ENCODE assay signal across 8 mouse cellular contexts in genomic region chr3:105686394-105687323, GRCm38 (mm10). TPM values are rescaled to one million over a fixed set of nuclear protein-coding genes. Genes with fewer than 3 reads are reported as not detected.
DNase-seq lines count a peak whose midpoint lies in the region; ATAC-seq and TF ChIP-seq lines count a peak whose summit lies in the region.

No protein-coding gene starts in this region.

- no peak for DNase-seq in kidney, adult 9 months
- peak; percentile 44 for DNase-seq in MEL (ENCODE audit: low read depth, low spot score)
- DNase-seq in forebrain, embryonic 14.5 days (ENCODE audit: low spot score) = no peak
- DNase-seq in liver, embryonic 14.5 days (ENCODE audit: low read depth in 3 of 3, low spot score in 3 of 3) = no peak
- DNase-seq in layer of hippocampus, adult 18-20 months (ENCODE audit: low spot score in 2 of 2) = no peak
- no peak for DNase-seq in cerebellum, postnatal 25 days

- TF ChIP-seq RAD21 in MEL (IDR thresholded peaks at IDR 0.05; ENCODE audit: low read depth, low read length) = no peak

- H3K27ac ChIP-seq in kidney, embryonic 16.5 days (ENCODE audit: low read length) = peak overlapping the region; percentile 55; the same call in 1 of the 2 replicates
- H3K27ac ChIP-seq in MEL (ENCODE audit: control insufficient read depth, low read depth, low read length) = peak overlapping the region; percentile 29
- H3K27ac ChIP-seq in forebrain, embryonic 14.5 days (ENCODE audit: low read depth, low read length) = peak overlapping the region; percentile 78
- H3K27ac ChIP-seq in liver, embryonic 14.5 days = peak overlapping the region; percentile 5

- no peak; a peak in 1 of 4 replicates for TF ChIP-seq POLR2A in MEL (IDR thresholded peaks at IDR 0.05; ENCODE audit: control insufficient read depth in 1 of 2, insufficient read depth in 1 of 2, low read depth in 1 of 2, low read length in 2 of 2, poor library complexity in 1 of 2)

- WGBS in kidney, embryonic 16.5 days = 7% methylated on average over 59 of the region's 60 CpGs
- WGBS in forebrain, embryonic 14.5 days = 9% methylated on average over 60 of the region's 60 CpGs
- WGBS in liver, embryonic 14.5 days (ENCODE audit: insufficient replicate concordance) = 4% methylated on average over 60 of the region's 60 CpGs

- H3K36me3 ChIP-seq in kidney, embryonic 16.5 days (ENCODE audit: insufficient read depth, low read length) = peaks cover 15% of the 10 kb centered on the region; the same call in 1 of the 2 replicates
- peaks cover 6 to 13% of the 10 kb centered on the region in 2 experiments for H3K36me3 ChIP-seq in MEL (ENCODE audit: control insufficient read depth in 1 of 2, insufficient read depth in 2 of 2, low read length in 2 of 2)
- H3K36me3 ChIP-seq in forebrain, embryonic 14.5 days (ENCODE audit: control insufficient read depth, insufficient read depth, low read length) = peaks cover 20% of the 10 kb centered on the region
- H3K36me3 ChIP-seq in liver, embryonic 14.5 days (replicated peaks; ENCODE audit: control insufficient read depth, insufficient read depth, low read depth) = peaks cover 17% of the 10 kb centered on the region

- no peaks in the 10 kb centered on the region for H3K27me3 ChIP-seq in kidney, embryonic 16.5 days (ENCODE audit: insufficient read depth, low read length)
- H3K27me3 ChIP-seq in MEL (ENCODE audit: control insufficient read depth in 1 of 2, insufficient read depth in 2 of 2, low read length in 2 of 2) = no peaks in the 10 kb centered on the region
- no peaks in the 10 kb centered on the region for H3K27me3 ChIP-seq in forebrain, embryonic 14.5 days (replicated peaks; ENCODE audit: control insufficient read depth, insufficient read depth, low read length)
- no peaks in the 10 kb centered on the region for H3K27me3 ChIP-seq in liver, embryonic 14.5 days (ENCODE audit: control insufficient read depth, insufficient read depth, low read length)

- H3K9me3 ChIP-seq in kidney, embryonic 16.5 days (ENCODE audit: low read length) = no peaks in the 10 kb centered on the region
- H3K9me3 ChIP-seq in MEL (replicated peaks; ENCODE audit: insufficient read depth, low read length) = no peaks in the 10 kb centered on the region
- H3K9me3 ChIP-seq in forebrain, embryonic 14.5 days (replicated peaks; ENCODE audit: control insufficient read depth, low read length) = no peaks in the 10 kb centered on the region
- no peaks in the 10 kb centered on the region for H3K9me3 ChIP-seq in liver, embryonic 14.5 days (ENCODE audit: control insufficient read depth, low read length)

- H3K4me3 ChIP-seq in kidney, embryonic 16.5 days (ENCODE audit: low read length) = peak overlapping the region; percentile 90
- H3K4me3 ChIP-seq in MEL (ENCODE audit: control insufficient read depth in 1 of 2, insufficient read depth in 1 of 2, low read depth in 2 of 2, low read length in 2 of 2) = peak overlapping the region; percentile 56 to 78
- H3K4me3 ChIP-seq in forebrain, embryonic 14.5 days (ENCODE audit: low read depth, low read length) = peak overlapping the region; percentile 84
- peak overlapping the region; percentile 73 to 96 for H3K4me3 ChIP-seq in liver, embryonic 14.5 days (ENCODE audit: insufficient read depth in 1 of 2, low read depth in 2 of 2, low read length in 2 of 2)

- H3K79me2 ChIP-seq in MEL (ENCODE audit: control insufficient read depth, insufficient read depth, low read length, poor library complexity) = peaks cover 20% of the 10 kb centered on the region

- peak overlapping the region; percentile 88 for H3K9ac ChIP-seq in kidney, embryonic 16.5 days (replicated peaks; ENCODE audit: low read length)
- H3K9ac ChIP-seq in MEL (ENCODE audit: control insufficient read depth, low read depth, low read length, poor library complexity, severe bottlenecking) = peak overlapping the region; percentile 89
- H3K9ac ChIP-seq in forebrain, embryonic 14.5 days (ENCODE audit: low read length) = peak overlapping the region; percentile 88
- H3K9ac ChIP-seq in liver, embryonic 14.5 days (replicated peaks) = peak overlapping the region; percentile 68

- ATAC-seq in kidney, embryonic 16.5 days (ENCODE audit: low FRiP score, low TSS enrichment) = no peak; the same call in 1 of the 2 replicates
- no peak for ATAC-seq in forebrain, embryonic 14.5 days
- peak; percentile 54 for ATAC-seq in liver, embryonic 14.5 days (ENCODE audit: insufficient read depth)
- ATAC-seq in cerebellum, adult (ENCODE audit: insufficient number of reproducible peaks, low FRiP score, low TSS enrichment) = no peak; the same call in 1 of the 2 replicates

- H3K4me1 ChIP-seq in kidney, embryonic 16.5 days (ENCODE audit: insufficient read depth, low read length) = peaks cover 13% of the 10 kb centered on the region
- peaks cover 0 to 12% of the 10 kb centered on the region in 2 experiments; a peak in 2 of 4 replicates for H3K4me1 ChIP-seq in MEL (ENCODE audit: control insufficient read depth in 1 of 2, insufficient read depth in 2 of 2, low read length in 2 of 2)
- H3K4me1 ChIP-seq in forebrain, embryonic 14.5 days (ENCODE audit: control insufficient read depth, insufficient read depth, low read length) = peaks cover 5% of the 10 kb centered on the region
- H3K4me1 ChIP-seq in liver, embryonic 14.5 days (replicated peaks; ENCODE audit: control insufficient read depth in 2 of 2, insufficient read depth in 2 of 2, low read length in 1 of 2) = peaks cover 6 to 8% of the 10 kb centered on the region in 2 experiments

- no peak for TF ChIP-seq CTCF in MEL (IDR thresholded peaks at IDR 0.05 in 2 of 3, conservative IDR thresholded peaks at IDR 0.05 in 1 of 3; ENCODE audit: control insufficient read depth in 1 of 3, insufficient read depth in 1 of 3, low read depth in 2 of 3, low read length in 3 of 3, poor library complexity in 1 of 3, severe bottlenecking in 1 of 3)
- no peak for TF ChIP-seq CTCF in liver, embryonic 14.5 days (IDR thresholded peaks at IDR 0.05; ENCODE audit: low read depth)

- no peak for TF ChIP-seq EP300 in MEL (IDR thresholded peaks at IDR 0.05; ENCODE audit: low read depth in 1 of 2, low read length in 2 of 2)
- no peak for TF ChIP-seq EP300 in liver, embryonic 14.5 days (IDR thresholded peaks at IDR 0.05; ENCODE audit: low read depth)

- H3K4me2 ChIP-seq in kidney, embryonic 16.5 days (replicated peaks; ENCODE audit: low read depth, low read length) = peak overlapping the region; percentile 81
- H3K4me2 ChIP-seq in forebrain, embryonic 14.5 days (ENCODE audit: low read length) = peak overlapping the region; percentile 63
- H3K4me2 ChIP-seq in liver, embryonic 14.5 days (ENCODE audit: low read depth) = peak overlapping the region; percentile 90

TF ChIP-seq in MEL, 35 proteins besides CTCF, POLR2A, EP300 and RAD21:
- TF ChIP-seq CHD2 (IDR thresholded peaks at IDR 0.05; ENCODE audit: low read length) (no peak), KAT2A (conservative IDR thresholded peaks at IDR 0.05; ENCODE audit: low read depth, low read length) (no peak), BHLHE40 (IDR thresholded peaks at IDR 0.05; ENCODE audit: borderline replicate concordance, low read depth, low read length) (peak; percentile 35; the same call in 1 of the 2 replicates), NELFE (IDR thresholded peaks at IDR 0.05; ENCODE audit: low read depth, low read length) (no peak), USF1 (IDR thresholded peaks at IDR 0.05; ENCODE audit: low read depth, low read length) (peak; percentile 65), SMC3 (IDR thresholded peaks at IDR 0.05; ENCODE audit: low read depth, low read length) (no peak), MAX (IDR thresholded peaks at IDR 0.05; ENCODE audit: low read length) (peak; percentile 65), TBP (IDR thresholded peaks at IDR 0.05; ENCODE audit: low read depth, low read length) (no peak), MXI1 (IDR thresholded peaks at IDR 0.05; ENCODE audit: low read depth, low read length) (peak; percentile 55; the same call in 1 of the 2 replicates), USF2 (IDR thresholded peaks at IDR 0.05; ENCODE audit: borderline replicate concordance in 1 of 2, insufficient read depth in 1 of 2, low read depth in 1 of 2, low read length in 2 of 2) (no peak), ZKSCAN1 (IDR thresholded peaks at IDR 0.05; ENCODE audit: low read depth, low read length) (no peak)

RNA-seq across cellular contexts. Expression of gene Ddx20, which starts 0.7 kb away (rescaled TPM):
- 37.9 and 39.3 TPM in 2 replicates for polyA plus RNA-seq in kidney, embryonic 16.5 days (2015; fragmentation: Nextera tagmentation; extraction: Ambion mirVana)
- 37.3 and 38.0 TPM in 2 replicates for total RNA-seq in MEL (2012; rRNA removed)
- 10 to 100 TPM; 31.6 to 66.8 TPM for polyA plus RNA-seq in MEL (2012; ENCODE audit: insufficient read depth in 1 of 2, insufficient read length in 2 of 2, low read depth in 1 of 2, low replicate concordance in 2 of 2, missing spikeins in 1 of 2)
- 31.8 and 35.9 TPM in 2 replicates for polyA plus RNA-seq in forebrain, embryonic 14.5 days (2014; fragmentation: Nextera tagmentation; extraction: Ambion mirVana)
- 5.6 and 8.1 TPM in 2 replicates for polyA plus RNA-seq in liver, embryonic 14.5 days (2012; rRNA removed)
- 19.6 and 21.2 TPM in 2 replicates for polyA plus RNA-seq in liver, embryonic 14.5 days (2014; fragmentation: Nextera tagmentation; extraction: Ambion mirVana)
- total RNA-seq in layer of hippocampus, adult 18-20 months (2021) = 10 to 100 TPM; 12.0 to 13.5 TPM

RNA-seq across cellular contexts. Expression of gene Inka2, which starts 17.7 kb away (rescaled TPM):
- polyA plus RNA-seq in kidney, embryonic 16.5 days (2015; fragmentation: Nextera tagmentation; extraction: Ambion mirVana) = 1.3 and 1.5 TPM in 2 replicates
- 0.20 and 0.39 TPM in 2 replicates for total RNA-seq in MEL (2012; rRNA removed)
- polyA plus RNA-seq in MEL (2012; ENCODE audit: insufficient read depth in 1 of 2, insufficient read length in 2 of 2, low read depth in 1 of 2, low replicate concordance in 2 of 2, missing spikeins in 1 of 2) = under 1 TPM in 1 of 2 experiments, not detected in 1; 0.61 TPM
- 0.74 and 1.1 TPM in 2 replicates for polyA plus RNA-seq in forebrain, embryonic 14.5 days (2014; fragmentation: Nextera tagmentation; extraction: Ambion mirVana)
- polyA plus RNA-seq in liver, embryonic 14.5 days (2012; rRNA removed) = 0.17 and 0.25 TPM in 2 replicates
- polyA plus RNA-seq in liver, embryonic 14.5 days (2014; fragmentation: Nextera tagmentation; extraction: Ambion mirVana) = 0.03 and 0.16 TPM in 2 replicates
- 10 to 100 TPM; 70.5 to 74.0 TPM for total RNA-seq in layer of hippocampus, adult 18-20 months (2021)

Comparison
In these comparisons a context has a peak if more than half of its experiments do, and no peak if none do; other contexts are left out.
1. H3K27ac ChIP-seq: peak in every context shown above with its lines; median percentile 78 in forebrain, embryonic 14.5 days; 55 in kidney, embryonic 16.5 days; 29 in MEL; 5 in liver, embryonic 14.5 days.